Mouse (Mus musculus): ENCODE data around the gene Wdsub1. TPM values are rescaled to one million over a fixed set of nuclear protein-coding genes. Genes with fewer than 3 reads are reported as not detected.
A peak's percentile ranks its signal among the peaks of the same experiment; 100 is the strongest.

Wdsub1 gene
- total RNA-seq, 2 experiments from 2014 or later, result 22.6 to 23.7 TPM

- no peak for DNase-seq (ENCODE audit: low spot score in 2 of 2)
- TF ChIP-seq CTCF (conservative IDR thresholded peaks at IDR 0.05), result no peak
- Histone ChIP-seq H3K27ac (no peak overlapping the region), H3K4me3 (no peak overlapping the region)
Measured at GRCm38 (mm10) chr2:59813457-59813856, 68.9 kb downstream of the Wdsub1 start.

- Histone ChIP-seq H3K4me3 (no peak overlapping the region), H3K27ac (no peak overlapping the region)
- TF ChIP-seq CTCF (conservative IDR thresholded peaks at IDR 0.05), result no peak
- DNase-seq (ENCODE audit: low spot score in 2 of 2), result no peak
Measured at GRCm38 (mm10) chr2:59812641-59813040, 69.8 kb downstream of the Wdsub1 start.

- peak overlapping the region; percentile 3; the same call in 1 of the 2 replicates for H3K27ac ChIP-seq
- TF ChIP-seq CTCF (conservative IDR thresholded peaks at IDR 0.05), result no peak
Measured at GRCm38 (mm10) chr2:59811247-59811646, 71.1 kb downstream of the Wdsub1 start.

GRCm38 (mm10) chr2:59810039-59810438 lies 72.4 kb downstream of the Wdsub1 start:
- Histone ChIP-seq H3K27ac (peak overlapping the region; percentile 29; the same call in 1 of the 2 replicates), H3K4me3 (no peak overlapping the region)
- TF ChIP-seq CTCF (conservative IDR thresholded peaks at IDR 0.05), result no peak
- no peak for DNase-seq (ENCODE audit: low spot score in 2 of 2)

More at GRCm38 (mm10) chr2:59811247-59811646, 71.1 kb downstream of the Wdsub1 start:
- no peak overlapping the region for H3K4me3 ChIP-seq
- DNase-seq (ENCODE audit: low spot score in 2 of 2), result no peak

- DNase-seq (ENCODE audit: low spot score in 2 of 2), result no peak
- Histone ChIP-seq H3K4me3 (no peak overlapping the region), H3K27ac (no peak overlapping the region)
- TF ChIP-seq CTCF (conservative IDR thresholded peaks at IDR 0.05), result no peak
Measured at GRCm38 (mm10) chr2:59808608-59809007, 73.8 kb downstream of the Wdsub1 start.

GRCm38 (mm10) chr2:59806038-59806437 lies 76.4 kb downstream of the Wdsub1 start:
- no peak for DNase-seq (ENCODE audit: low spot score in 2 of 2)
- H3K4me3 ChIP-seq, result no peak overlapping the region
- TF ChIP-seq CTCF (conservative IDR thresholded peaks at IDR 0.05), result no peak
- 0 out of 2 replicates have a peak overlapping the region, but pooled peaks have one; percentile 11 for H3K27ac ChIP-seq

- 0 out of 2 replicates have a peak overlapping the region, but pooled peaks have one; percentile 11 for H3K27ac ChIP-seq
- DNase-seq (ENCODE audit: low spot score in 2 of 2), result no peak
- no peak overlapping the region for H3K4me3 ChIP-seq
- TF ChIP-seq CTCF (conservative IDR thresholded peaks at IDR 0.05), result no peak
Measured at GRCm38 (mm10) chr2:59805595-59805994, 76.8 kb downstream of the Wdsub1 start.

GRCm38 (mm10) chr2:59802722-59803387 lies 79.5 kb downstream of the Wdsub1 start:
- H3K27ac ChIP-seq, result no peak overlapping the region
- no peak for TF ChIP-seq CTCF (conservative IDR thresholded peaks at IDR 0.05)
- H3K4me3 ChIP-seq, result no peak overlapping the region
- DNase-seq (ENCODE audit: low spot score in 2 of 2), result no peak

Data from layer of hippocampus, adult 2 months (tissue).